Mouse (Mus musculus) ES-Bruce4 (cell line): ENCODE data around the gene Gm11020.

ENCODE experiments used
- CTCF ChIP-seq: IDR thresholded peaks from one replicate; pipeline ENCODE4 v1.8.1; 2011; ENCODE audit warnings: low read depth, low read length
- POLR2A ChIP-seq: IDR thresholded peaks from one replicate; pipeline ENCODE4 v1.8.1; 2011; ENCODE audit warnings: low read length; ENCODE audit not compliant: insufficient read depth

DNA sequence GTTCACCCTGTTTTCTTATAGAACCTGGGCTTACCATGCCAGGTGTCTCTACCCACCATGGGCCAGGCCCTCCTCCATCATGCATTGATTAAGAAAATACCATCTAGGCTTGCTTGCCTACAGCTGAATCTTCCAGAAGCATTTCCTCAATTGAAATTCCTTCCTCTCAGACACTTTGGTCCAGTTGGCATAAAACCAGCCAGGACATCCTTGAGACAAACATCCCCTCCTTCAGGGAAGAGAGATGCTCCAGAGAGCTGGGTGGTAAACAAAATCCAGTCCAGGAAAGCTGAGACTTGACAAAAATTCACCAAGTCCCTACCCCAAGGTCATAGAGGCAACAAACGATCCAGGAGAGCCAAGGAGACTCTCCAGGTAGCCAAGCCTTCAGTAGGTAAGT, 12.8 kb downstream of the Gm11020 start:
- no peak for TF ChIP-seq CTCF
- no peak for TF ChIP-seq POLR2A
